Mouse (Mus musculus) frontal cortex, adult (tissue): Measurements from ENCODE around the gene Zbtb34.

Source experiments
- ATAC-seq: cut with Nextera tagmentation; 2 replicates; pipeline ENCODE4 v1.9.2; 2017; ENCODE audit warnings: mild to moderate bottlenecking, moderate library complexity, mixed read lengths; ENCODE audit not compliant: low TSS enrichment

Zbtb34 gene

GRCm38 (mm10) chr2:33430771-33431699 is at the start of gene Zbtb34:
TSS of gene Zbtb34 (minus strand) at chr2:33431324.
- ATAC-seq: no peak

GRCm38 (mm10) chr2:33477961-33478755 is 47.0 kb upstream of the Zbtb34 start:
- ATAC-seq: no peak

GRCm38 (mm10) chr2:33475961-33476360 is 44.8 kb upstream of the Zbtb34 start:
- peak; percentile 76 for ATAC-seq

- peak; percentile 93 for ATAC-seq
These were observed 37.5 kb upstream of the Zbtb34 start, which contains the start of gene Zbtb43 for GRCm38 (mm10) chr2:33468466-33469097. TSS of gene Zbtb43 (minus strand) at chr2:33468559.

GRCm38 (mm10) chr2:33467546-33468465 is 36.7 kb upstream of the Zbtb34 start:
- ATAC-seq: no peak; the same call in 1 of the 2 replicates

- no peak for ATAC-seq
These were observed 34.8 kb upstream of the Zbtb34 start for GRCm38 (mm10) chr2:33465966-33466365.

- 0 out of 2 replicates have a peak, but pooled peaks have one; percentile 32 for ATAC-seq
These were observed 34.1 kb upstream of the Zbtb34 start for GRCm38 (mm10) chr2:33465215-33465614.

GRCm38 (mm10) chr2:33462066-33462465 is 30.9 kb upstream of the Zbtb34 start:
- no peak for ATAC-seq

GRCm38 (mm10) chr2:33461066-33461465 is 29.9 kb upstream of the Zbtb34 start:
- ATAC-seq: no peak

GRCm38 (mm10) chr2:33459660-33460059 is 28.5 kb upstream of the Zbtb34 start:
- no peak for ATAC-seq

- ATAC-seq: no peak
These were observed 25.6 kb upstream of the Zbtb34 start for GRCm38 (mm10) chr2:33456696-33457095.

- ATAC-seq: no peak
These were observed 25.1 kb upstream of the Zbtb34 start for GRCm38 (mm10) chr2:33456242-33456641.

- 0 out of 2 replicates have a peak, but pooled peaks have one; percentile 13 for ATAC-seq
These were observed 24.2 kb upstream of the Zbtb34 start for GRCm38 (mm10) chr2:33455350-33455749.

GRCm38 (mm10) chr2:33454816-33455215 is 23.7 kb upstream of the Zbtb34 start:
- no peak for ATAC-seq

- ATAC-seq: peak; percentile 41
These were observed 22.4 kb upstream of the Zbtb34 start for GRCm38 (mm10) chr2:33453476-33453875.

GRCm38 (mm10) chr2:33452721-33453120 is 21.6 kb upstream of the Zbtb34 start:
- no peak for ATAC-seq

- no peak for ATAC-seq
These were observed 21.0 kb upstream of the Zbtb34 start for GRCm38 (mm10) chr2:33452140-33452539.

GRCm38 (mm10) chr2:33451038-33451978 is 20.2 kb upstream of the Zbtb34 start:
- ATAC-seq: no peak

GRCm38 (mm10) chr2:33449119-33449873 is 18.2 kb upstream of the Zbtb34 start:
- ATAC-seq: peak; percentile 53
